Mouse (Mus musculus) c-Kit-positive CD71-positive TER-119-negative erythroid progenitor cells, embryonic 14.5 days (primary cell): ENCODE results near the gene Senp8.
A peak's percentile ranks its signal among the peaks of the same experiment; 100 is the strongest.
"Not testable (repeated sequence)": the region's sequence is repeated elsewhere in the genome, so short reads cannot be mapped to it uniquely, and the experiment has no call there.

Source experiments
- DNase-seq: peaks from one replicate; pipeline ENCODE4 v3.0.0-alpha.2; 2013; ENCODE audit warnings: low read depth

Senp8 gene

GRCm38 (mm10) chr9:59750267-59751065, at the start of gene Senp8, which contains the start of gene Myo9a:
Gene Senp8, minus strand, starts transcription at chr9:59750710.
Gene Myo9a, plus strand, starts transcription at chr9:59750896.
- peak; percentile 93 for DNase-seq

- DNase-seq: not testable (repeated sequence)
These were observed 16.5 kb upstream of the Senp8 start for GRCm38 (mm10) chr9:59766966-59767461.

GRCm38 (mm10) chr9:59760515-59760914, 10.0 kb upstream of the Senp8 start:
- no peak for DNase-seq

GRCm38 (mm10) chr9:59757016-59757415, 6.5 kb upstream of the Senp8 start:
- DNase-seq: not testable (repeated sequence)

GRCm38 (mm10) chr9:59755199-59755598, 4.7 kb upstream of the Senp8 start:
- DNase-seq: no peak

GRCm38 (mm10) chr9:59751966-59752365, 1.5 kb upstream of the Senp8 start:
- no peak for DNase-seq

- peak; percentile 73 for DNase-seq
These were observed 614 bp upstream of the Senp8 start for GRCm38 (mm10) chr9:59751066-59751581.

- DNase-seq: no peak
These were observed 787 bp downstream of the Senp8 start for GRCm38 (mm10) chr9:59749581-59750265.

GRCm38 (mm10) chr9:59748969-59749368, 1.5 kb downstream of the Senp8 start:
- no peak for DNase-seq

- no peak for DNase-seq
These were observed 2.1 kb downstream of the Senp8 start for GRCm38 (mm10) chr9:59748387-59748786.

- no peak for DNase-seq
These were observed 6.6 kb downstream of the Senp8 start for GRCm38 (mm10) chr9:59743903-59744302.

- no peak for DNase-seq
These were observed 9.9 kb downstream of the Senp8 start for GRCm38 (mm10) chr9:59740593-59740992.

GRCm38 (mm10) chr9:59735394-59735793, 15.1 kb downstream of the Senp8 start:
- no peak for DNase-seq

GRCm38 (mm10) chr9:59733075-59733474, 17.4 kb downstream of the Senp8 start:
- no peak for DNase-seq

GRCm38 (mm10) chr9:59731136-59731535, 19.4 kb downstream of the Senp8 start:
- no peak for DNase-seq

- DNase-seq: no peak
These were observed 22.8 kb downstream of the Senp8 start for GRCm38 (mm10) chr9:59727569-59728286.

- no peak for DNase-seq
These were observed 25.0 kb downstream of the Senp8 start for GRCm38 (mm10) chr9:59725515-59725914.

- DNase-seq: no peak
These were observed 26.6 kb downstream of the Senp8 start for GRCm38 (mm10) chr9:59723791-59724442.

GRCm38 (mm10) chr9:59723096-59723657, 27.3 kb downstream of the Senp8 start:
- DNase-seq: peak; percentile 74

- no peak for DNase-seq
These were observed 29.4 kb downstream of the Senp8 start for GRCm38 (mm10) chr9:59721144-59721543.

- no peak for DNase-seq
These were observed 32.3 kb downstream of the Senp8 start for GRCm38 (mm10) chr9:59718237-59718636.
